Mouse (Mus musculus) heart, adult 18-20 months (tissue): ENCODE results near the gene Slc7a1. TPM values are rescaled to one million over a fixed set of nuclear protein-coding genes. Genes with fewer than 3 reads are reported as not detected.
"Not testable (repeated sequence)": the region's sequence is repeated elsewhere in the genome, so short reads cannot be mapped to it uniquely, and the experiment has no call there.

ENCODE experiments used
- DNase-seq, 2 experiments: peaks; one replicate each; pipeline ENCODE4 v3.0.0; 2021 to 2022; ENCODE audit warnings: mixed read lengths in 1 of 2
- total RNA-seq, 2 experiments: library from RNA; stranded (reverse); gene quantifications; 2 replicates each; pipeline ENCODE4 v1.2.3; 2021

Slc7a1 gene
- total RNA-seq, 2 experiments from 2014 or later, result 11.8 to 13.5 TPM

- not testable (repeated sequence) for DNase-seq
Measured at GRCm38 (mm10) chr5:148326295-148326694, 73.4 kb downstream of the Slc7a1 start.

DNA sequence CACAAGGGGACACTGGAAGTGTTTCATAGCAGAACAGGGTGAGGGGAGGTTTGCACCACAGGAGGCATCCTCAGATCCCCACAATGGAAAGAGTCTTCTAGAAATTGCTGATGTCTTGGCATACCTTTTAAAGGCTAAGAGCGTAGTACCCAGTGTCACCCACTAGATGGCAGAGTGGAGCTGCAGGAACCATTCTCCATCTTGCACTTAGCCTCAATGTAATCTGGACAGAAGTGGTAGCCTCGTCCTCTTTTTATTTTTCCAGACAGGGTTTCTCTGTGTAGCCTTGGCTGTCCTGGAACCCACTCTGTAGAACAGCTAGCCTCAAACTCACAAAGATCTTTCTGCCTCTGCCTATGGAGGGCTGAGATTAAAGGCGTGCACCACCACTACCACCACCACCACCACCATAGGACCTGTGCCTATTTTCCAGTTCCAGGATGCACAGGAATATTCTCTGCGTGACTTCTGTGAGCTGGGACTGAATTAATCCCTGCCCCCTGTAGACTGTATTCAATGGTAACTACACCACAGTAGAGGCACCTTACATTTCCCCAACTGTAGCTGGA is 74.3 kb downstream of the Slc7a1 start:
- peak; percentile 41 to 73 for DNase-seq

- no peak for DNase-seq
Measured at GRCm38 (mm10) chr5:148314931-148315330, 84.8 kb downstream of the Slc7a1 start.

GRCm38 (mm10) chr5:148312443-148312842 is 87.3 kb downstream of the Slc7a1 start:
- DNase-seq, result no peak

DNA sequence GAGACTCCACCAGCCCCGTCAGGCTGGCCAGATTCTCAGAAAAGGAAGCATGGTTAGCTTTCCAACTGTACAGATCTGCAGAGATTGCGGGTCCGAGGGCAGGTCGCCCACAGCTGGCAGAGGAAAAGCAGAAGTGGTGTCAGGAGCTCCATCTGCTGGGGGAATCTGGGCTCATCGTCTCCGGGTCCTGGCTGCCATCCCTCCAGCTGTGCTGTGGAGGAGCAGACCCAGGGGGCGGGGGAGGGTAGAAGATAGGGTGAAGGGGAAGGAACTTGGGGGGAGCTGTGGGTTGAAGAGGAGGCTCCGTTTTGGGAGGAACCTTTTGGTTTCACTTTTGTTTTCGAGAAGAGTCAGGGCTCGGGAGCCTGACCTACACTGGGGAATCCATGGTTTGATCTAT is 88.9 kb downstream of the Slc7a1 start:
- peak; percentile 26 to 28 for DNase-seq

GRCm38 (mm10) chr5:148304112-148304511 is 95.6 kb downstream of the Slc7a1 start:
- no peak for DNase-seq

GRCm38 (mm10) chr5:148302968-148303367 is 96.7 kb downstream of the Slc7a1 start:
- no peak for DNase-seq

- DNase-seq, result peak; percentile 15 to 44
Measured at GRCm38 (mm10) chr5:148293346-148293745, 106.4 kb downstream of the Slc7a1 start.

GRCm38 (mm10) chr5:148292862-148293261 is 106.8 kb downstream of the Slc7a1 start:
- no peak for DNase-seq

DNA sequence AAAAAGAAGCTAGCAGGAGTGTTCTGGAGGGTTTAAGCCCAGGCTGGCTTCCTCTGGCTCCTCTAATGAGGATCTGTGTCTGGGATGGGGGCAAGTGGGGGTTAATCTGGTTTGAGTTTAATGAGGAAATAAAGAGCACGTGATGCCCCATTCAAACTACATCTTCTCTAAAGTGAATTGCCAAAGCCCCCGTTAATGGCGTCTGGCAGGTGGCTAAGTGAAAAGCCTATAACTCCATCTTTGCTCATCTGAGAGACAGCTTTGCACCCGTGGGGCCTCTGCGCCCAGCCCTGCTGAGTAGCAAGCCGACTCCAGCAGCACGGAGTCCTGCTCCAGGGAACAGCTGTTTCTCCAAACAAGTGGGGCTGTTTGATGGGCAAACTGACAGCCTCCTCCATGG is 109.8 kb downstream of the Slc7a1 start:
- DNase-seq, result no peak

DNA sequence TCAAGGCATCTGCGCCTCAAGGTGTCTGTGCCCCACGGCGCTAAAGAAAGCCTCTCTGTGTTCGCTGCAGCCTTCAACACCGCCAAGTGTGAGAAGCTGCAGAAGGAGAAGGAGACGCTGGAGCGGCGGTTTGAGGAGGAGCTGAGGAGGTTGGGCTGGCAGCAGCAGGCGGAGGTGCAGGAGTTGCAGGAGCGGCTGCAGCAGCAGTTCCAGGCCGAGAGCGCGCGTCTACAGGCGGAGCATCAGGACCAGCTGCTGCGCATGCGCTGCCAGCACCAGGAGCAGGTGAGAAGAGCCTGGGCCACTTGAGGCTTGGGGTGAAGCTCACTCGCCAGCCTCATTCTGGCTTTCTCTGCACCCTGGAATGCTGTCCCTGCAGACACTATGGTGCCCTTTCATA is 110.9 kb downstream of the Slc7a1 start:
- no peak for DNase-seq

DNA sequence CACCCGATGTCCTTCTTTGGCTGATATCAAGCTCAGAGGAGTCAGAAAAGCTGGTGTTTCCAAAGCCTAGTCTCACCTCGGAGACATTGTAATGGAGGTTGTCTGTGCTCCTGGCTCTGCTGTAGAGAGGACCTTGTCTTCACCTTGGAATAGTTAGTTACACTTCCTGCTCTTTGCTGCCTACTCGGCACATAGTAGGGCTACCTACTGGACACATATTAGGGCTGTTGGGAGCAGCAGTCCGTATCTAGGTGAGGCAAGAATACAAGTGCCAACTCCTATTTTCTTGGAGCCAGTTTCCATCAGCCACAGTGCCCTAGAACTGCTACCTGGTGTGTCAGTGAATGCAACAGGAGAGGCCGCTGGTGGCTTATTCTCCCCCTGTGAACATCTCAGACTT is 112.2 kb downstream of the Slc7a1 start:
- no peak for DNase-seq

DNA sequence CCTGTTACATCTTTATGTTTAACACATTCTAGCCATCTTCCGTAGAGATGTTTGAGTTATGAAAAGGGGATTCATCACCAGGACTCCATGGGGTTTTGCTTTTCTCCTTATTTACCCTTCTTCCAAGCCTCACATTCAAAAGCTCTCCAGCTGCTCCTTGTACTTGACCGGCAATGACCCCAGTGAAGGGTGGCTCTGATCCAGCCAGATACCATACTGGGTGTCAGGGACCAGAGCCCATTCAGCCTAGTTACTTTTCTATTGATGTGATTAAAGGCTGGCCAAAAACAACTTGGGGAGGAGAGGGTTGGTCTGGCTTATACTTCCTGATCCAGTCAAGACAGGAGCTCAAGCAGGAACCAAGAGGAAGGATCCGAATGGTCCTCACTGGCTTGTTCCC is 116.1 kb downstream of the Slc7a1 start:
- peak in 1 of 2 experiments; percentile 29 for DNase-seq

GRCm38 (mm10) chr5:148283177-148283576 is 116.5 kb downstream of the Slc7a1 start:
- no peak for DNase-seq

DNA sequence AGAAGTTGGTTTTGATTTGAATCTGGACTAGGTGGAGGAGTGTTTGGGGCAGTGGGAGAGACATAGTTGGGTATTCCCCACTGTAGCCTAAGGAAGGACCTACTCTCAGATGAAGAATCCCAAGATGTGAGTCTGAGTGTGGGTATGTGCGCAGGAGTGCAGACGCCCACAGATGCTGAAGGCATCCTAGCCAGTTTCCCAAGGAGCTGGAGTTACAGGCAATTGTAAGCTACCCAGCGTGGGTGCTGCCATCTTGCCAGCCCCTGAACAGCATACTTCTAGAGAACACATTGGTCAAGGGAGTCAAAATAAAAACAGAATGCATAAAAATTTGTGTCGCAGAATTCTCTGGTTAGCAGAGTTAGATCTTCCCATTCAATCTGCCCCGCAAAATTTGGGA is 117.1 kb downstream of the Slc7a1 start:
- DNase-seq, result no peak

DNA sequence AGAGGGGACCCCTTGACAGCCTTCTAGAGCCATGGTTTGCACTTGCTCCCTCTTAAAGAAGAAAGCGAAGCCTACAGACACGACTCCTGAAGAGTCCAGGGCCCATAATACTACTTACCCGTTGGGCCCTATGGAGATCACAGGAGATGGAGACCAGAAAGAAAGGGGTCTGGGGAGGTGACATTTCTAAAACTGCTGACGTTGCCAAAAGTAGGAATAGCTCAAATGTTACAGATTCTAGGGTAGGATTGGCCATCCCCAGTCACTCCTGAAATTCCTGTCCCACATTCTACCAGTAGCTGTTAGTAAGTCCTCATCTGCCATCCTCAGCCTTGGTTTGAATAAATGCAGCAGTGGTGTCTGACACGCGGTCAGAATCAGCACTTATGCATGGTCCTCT is 117.6 kb downstream of the Slc7a1 start:
- DNase-seq, result no peak

GRCm38 (mm10) chr5:148280321-148280720 is 119.4 kb downstream of the Slc7a1 start:
- DNase-seq, result no peak

DNA sequence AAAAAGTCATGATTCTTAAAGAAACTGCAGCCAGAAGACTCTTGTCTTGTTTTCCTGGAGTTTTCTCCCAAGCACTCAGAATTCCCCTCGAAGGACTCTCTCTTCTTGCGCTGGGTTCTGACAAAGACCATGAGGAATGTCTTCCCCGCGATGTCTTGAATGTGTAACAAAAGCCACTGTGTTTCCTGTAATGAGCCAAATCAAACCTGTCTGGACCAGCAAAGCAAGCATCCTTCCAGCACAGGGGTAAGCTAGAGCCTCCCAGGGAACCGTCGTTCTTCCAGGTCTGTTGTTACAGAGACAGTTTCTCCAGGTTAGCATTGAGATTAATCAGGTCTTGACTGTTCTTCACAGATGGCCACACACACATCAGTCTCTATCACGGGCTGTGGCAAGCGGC is 121.5 kb downstream of the Slc7a1 start:
- DNase-seq, result no peak

Other genes starting within 250 kb of the Slc7a1 start
- gene Ubl3, start 152.9 kb upstream of the Slc7a1 start, total RNA-seq, result 100 to 1,000 TPM; 103 to 108 TPM